Mouse (Mus musculus) liver (tissue): Measurements from ENCODE around the gene Metap2.
A peak's percentile ranks its signal among the peaks of the same experiment; 100 is the strongest.
"Not testable (repeated sequence)": the region's sequence is repeated elsewhere in the genome, so short reads cannot be mapped to it uniquely, and the experiment has no call there.

Experiments used
- DNase-seq: peaks from one replicate; pipeline ENCODE4 v3.0.0-alpha.2; 2020; ENCODE audit warnings: mixed read lengths

The Metap2 gene

GRCm38 (mm10) chr10:93834394-93834745 lies 62.5 kb downstream of the Metap2 start:
- DNase-seq = no peak

- DNase-seq = peak; percentile 96
Observed at GRCm38 (mm10) chr10:93833699-93834393, 63.0 kb downstream of the Metap2 start.

DNA sequence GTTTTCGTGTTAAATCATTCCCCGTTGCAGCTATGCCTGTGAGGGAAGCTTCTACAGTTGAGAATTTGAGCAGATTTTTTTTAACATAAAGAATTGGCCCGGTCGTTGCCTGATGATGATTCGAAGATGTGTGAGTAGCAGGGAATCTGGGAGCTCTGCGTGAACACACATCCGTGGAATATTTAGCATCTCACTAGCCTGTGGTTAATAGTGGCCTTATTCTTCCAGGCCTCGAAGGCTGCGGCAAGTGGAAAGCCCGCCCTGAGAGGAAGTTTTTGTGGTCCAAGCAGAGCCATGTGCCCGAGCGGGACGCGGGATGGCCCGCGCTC lies 63.6 kb downstream of the Metap2 start:
- no peak for DNase-seq

GRCm38 (mm10) chr10:93832811-93833210 lies 64.1 kb downstream of the Metap2 start:
- DNase-seq = no peak

DNA sequence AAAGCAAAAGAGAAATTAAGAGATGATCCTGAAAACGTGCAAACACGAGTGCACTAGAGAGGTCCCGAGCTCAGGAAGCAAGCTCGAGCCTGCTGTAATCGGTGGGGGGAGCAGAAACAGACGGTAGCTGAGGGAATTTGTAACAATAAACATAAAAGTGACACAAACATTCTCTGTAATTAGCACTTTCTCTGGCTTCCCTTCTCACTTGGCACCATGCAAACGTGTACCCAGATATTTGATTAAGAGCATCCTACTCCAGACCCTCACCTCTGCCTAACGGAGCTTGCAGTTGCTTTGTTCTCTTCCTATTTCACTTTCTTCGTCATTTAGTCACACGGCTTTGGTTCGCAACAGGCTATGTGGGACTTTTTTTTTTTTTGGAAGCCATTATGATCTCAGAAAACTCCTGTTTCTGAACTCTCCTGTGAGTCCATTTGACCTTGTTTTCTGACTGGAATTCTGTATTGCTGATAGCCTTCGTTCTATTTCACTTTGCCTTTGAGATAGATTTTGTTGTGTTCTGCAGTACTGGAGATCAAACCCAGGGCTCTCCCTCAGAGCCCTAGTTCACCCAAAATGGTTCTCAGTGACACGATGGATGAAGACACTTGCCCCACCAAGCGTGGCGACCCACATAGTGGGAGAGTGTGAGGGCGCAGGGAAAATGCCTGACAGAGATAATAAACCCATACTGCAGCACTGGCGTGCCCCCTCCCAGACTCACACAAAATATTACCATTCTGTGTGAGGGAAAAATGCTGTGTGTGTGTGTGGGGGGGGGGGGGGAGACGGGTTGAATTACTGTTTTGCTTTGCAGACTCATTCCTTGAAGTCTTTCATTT lies 64.9 kb downstream of the Metap2 start:
- DNase-seq = peak; percentile 27

DNA sequence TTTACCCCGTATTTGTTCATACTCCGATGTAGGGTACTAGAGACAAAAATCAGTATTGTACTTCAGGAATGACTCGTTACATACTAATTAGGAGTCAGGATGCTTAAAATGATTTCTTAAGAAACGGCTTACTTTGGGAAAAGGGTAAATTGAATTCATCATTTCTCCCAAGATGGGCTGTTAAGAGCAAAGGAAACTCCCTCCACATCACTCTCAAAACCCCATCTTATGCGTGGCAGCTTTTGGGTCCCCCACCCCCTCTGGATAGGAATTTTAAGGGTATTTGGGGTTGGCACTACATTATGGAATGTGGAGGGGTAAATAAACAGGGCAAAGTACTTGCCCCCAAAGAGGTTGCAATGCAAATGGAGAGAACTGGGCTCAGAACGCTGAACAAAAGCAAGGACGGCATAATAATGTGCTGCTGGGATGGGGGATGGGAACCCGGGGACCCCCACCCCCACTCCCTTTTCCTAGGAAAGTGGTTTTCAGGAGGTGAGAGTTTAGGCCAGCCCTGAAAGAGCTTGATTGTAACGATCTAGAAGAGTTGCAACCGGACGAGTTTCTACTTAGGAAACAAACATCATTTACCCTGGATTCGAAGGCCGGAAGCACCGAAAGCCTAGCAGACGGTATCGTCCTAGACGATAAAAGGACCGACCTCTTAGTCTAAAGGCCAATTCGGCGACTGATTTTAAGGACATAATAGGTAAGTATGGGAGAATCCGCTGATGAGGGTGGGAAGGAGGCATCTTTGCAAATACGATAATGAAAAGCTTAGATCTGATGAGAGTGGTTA lies 65.8 kb downstream of the Metap2 start, which contains the start of gene Usp44:
TSS of gene Usp44 (plus strand) at position 625 of the 799 bp plus-strand sequence.
- no peak for DNase-seq

DNA sequence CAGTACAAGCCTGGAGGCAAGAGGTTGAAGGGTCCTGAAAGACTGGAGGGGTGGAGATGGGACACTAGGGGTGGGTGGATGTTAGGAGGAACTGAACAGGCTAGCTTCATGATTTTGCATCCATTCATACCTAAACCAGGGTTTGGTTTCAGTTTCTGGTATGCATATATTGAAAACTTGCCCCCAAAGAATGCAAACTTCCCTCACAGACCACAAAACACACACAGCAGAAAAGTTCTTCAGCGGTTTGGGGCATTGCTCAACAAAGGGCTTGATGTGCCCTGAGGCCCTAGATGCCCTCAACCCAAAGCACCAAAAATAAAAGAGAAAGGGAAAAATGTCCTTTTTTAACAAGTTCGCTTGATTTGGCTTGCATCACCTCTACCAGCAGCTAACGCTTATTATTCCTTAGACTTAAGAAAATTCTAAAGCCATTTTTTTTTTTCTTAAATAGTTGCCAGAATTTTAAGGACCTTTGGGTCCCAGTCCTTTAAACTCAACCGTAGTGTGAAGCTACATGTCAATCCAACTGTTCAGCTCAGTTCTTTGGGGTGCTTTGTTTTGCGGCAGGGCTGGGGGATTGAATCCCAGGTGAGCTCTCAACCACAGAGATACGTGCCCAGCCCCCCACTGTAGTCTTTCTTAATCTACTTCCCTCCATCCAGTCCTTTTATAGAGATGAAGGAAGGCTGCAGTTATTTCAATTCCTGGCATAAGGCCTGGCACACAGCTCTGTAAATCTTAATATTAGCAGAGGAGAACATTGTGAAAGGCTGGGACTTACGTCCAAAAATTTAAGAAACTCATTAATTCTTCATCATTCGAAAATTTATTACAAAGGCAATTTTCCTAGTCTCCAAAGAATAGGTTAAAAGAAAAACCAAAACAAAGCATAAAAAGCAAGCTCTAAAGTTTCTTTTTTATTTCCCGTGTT lies 66.7 kb downstream of the Metap2 start:
- no peak for DNase-seq

GRCm38 (mm10) chr10:93818661-93819060 lies 78.2 kb downstream of the Metap2 start:
- peak; percentile 77 for DNase-seq

DNA sequence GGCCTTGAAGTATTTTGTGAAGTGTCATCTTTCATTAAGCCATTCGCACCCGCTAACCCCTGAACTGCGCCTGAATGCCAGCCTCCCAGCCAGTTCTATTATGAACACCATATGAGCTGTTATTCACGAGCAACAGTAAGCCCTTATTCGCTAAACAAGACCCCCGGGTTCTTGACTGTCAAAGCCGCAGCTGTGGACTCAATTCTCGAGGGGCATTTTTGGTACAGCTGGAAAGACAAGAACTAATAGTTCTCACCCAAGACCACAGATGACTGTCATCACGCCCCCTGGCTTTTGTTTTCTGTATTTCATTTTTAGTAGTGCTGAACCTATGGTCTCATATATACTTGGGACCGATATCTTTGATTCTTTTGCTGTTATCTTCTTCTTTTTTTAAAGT lies 83.1 kb downstream of the Metap2 start:
- no peak for DNase-seq

DNA sequence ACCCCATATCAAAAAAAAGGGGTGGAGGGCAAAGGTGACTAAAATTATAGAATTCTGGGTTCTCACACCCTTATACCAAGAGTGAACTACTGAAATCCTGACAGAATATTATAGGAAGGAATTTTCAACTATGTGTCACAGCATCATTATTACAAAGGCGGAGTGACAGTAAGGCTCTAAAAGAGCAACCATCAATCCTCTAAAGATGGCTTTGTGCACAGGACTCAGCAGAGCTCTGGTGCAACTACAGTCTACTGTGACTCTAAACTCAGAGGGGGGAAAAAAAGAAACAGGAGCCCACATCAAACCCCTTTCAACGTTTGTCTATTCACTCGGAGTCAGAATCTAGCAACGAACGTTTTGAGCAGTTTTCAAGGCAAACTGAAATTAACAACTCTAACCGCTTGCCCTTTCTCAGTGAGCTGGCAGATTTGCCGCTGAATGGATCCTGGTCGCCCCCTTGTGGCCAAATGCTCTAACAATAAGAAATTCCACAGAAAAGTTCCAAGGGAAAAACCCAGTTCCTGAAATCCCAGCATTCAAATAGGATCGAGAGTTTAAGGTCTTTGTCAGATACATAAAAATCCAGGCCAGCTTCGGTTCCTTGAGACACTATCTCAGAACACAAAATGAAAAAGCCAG lies 84.0 kb downstream of the Metap2 start:
- DNase-seq = peak; percentile 79

GRCm38 (mm10) chr10:93812098-93812497 lies 84.8 kb downstream of the Metap2 start:
- DNase-seq = no peak

- no peak for DNase-seq
Observed at GRCm38 (mm10) chr10:93810590-93811185, 86.2 kb downstream of the Metap2 start.

GRCm38 (mm10) chr10:93809438-93809837 lies 87.5 kb downstream of the Metap2 start:
- not testable (repeated sequence) for DNase-seq
